Mouse (Mus musculus) neural tube, embryonic 11.5 days (tissue): ENCODE measurements around the gene Caap1. TPM values are rescaled to one million over a fixed set of nuclear protein-coding genes. Genes with fewer than 3 reads are reported as not detected.

Experiments
- ATAC-seq: fragments of 200-750 bp; cut with Nextera tagmentation; 2 replicates; pipeline ENCODE4 v1.8.0; 2017; ENCODE audit warnings: moderate number of reproducible peaks, mild to moderate bottlenecking, moderate TSS enrichment, moderate library complexity; ENCODE audit not compliant: insufficient read depth, low FRiP score, low TSS enrichment
- DNase-seq: peaks from one replicate; pipeline ENCODE4 v3.0.0-alpha.2; 2015; ENCODE audit warnings: low spot score
- H3K27ac ChIP-seq: fragments of 300-500 bp; sonication (generic); 2 replicates; pipeline ENCODE4 v1.5.1; 2014; ENCODE audit warnings: low read depth, mild to moderate bottlenecking, low read length
- H3K27me3 ChIP-seq: fragments of 300-500 bp; sonication (generic); 2 replicates; pipeline ENCODE4 v1.6.1; 2014; ENCODE audit warnings: mild to moderate bottlenecking, low read length, mixed read lengths; ENCODE audit not compliant: control insufficient read depth, insufficient read depth
- H3K36me3 ChIP-seq: fragments of 300-500 bp; sonication (generic); 2 replicates; pipeline ENCODE4 v1.6.1; 2014; ENCODE audit warnings: mild to moderate bottlenecking, low read length, moderate library complexity, mixed read lengths; ENCODE audit not compliant: control insufficient read depth, insufficient read depth
- H3K4me1 ChIP-seq: fragments of 300-500 bp; sonication (generic); 2 replicates; pipeline ENCODE4 v1.6.1; 2014; ENCODE audit warnings: low read length, mixed read lengths; ENCODE audit not compliant: control insufficient read depth, insufficient read depth
- H3K4me2 ChIP-seq: fragments of 300-500 bp; sonication (generic); 2 replicates; pipeline ENCODE4 v1.6.1; 2014; ENCODE audit warnings: low read depth, mild to moderate bottlenecking, moderate library complexity
- H3K4me3 ChIP-seq: fragments of 300-500 bp; sonication (generic); 2 replicates; pipeline ENCODE4 v1.5.1; 2014; ENCODE audit warnings: low read depth, low read length
- H3K9ac ChIP-seq: fragments of 300-500 bp; sonication (generic); 2 replicates; pipeline ENCODE4 v1.6.1; 2014; ENCODE audit warnings: mild to moderate bottlenecking, low read length
- H3K9me3 ChIP-seq: fragments of 300-500 bp; sonication (generic); 2 replicates; pipeline ENCODE4 v1.6.1; 2016; ENCODE audit warnings: low read length; ENCODE audit not compliant: control insufficient read depth
- WGBS: fragments of 180-500 bp; shearing (Covaris S2); extraction: QIAGEN DNeasy Blood & Tissue Kit; methylation state at CpG from one replicate; pipeline ENCODE4 v1.1.7; 2014; 5-methylcytosine and 5-hydroxymethylcytosine counted together
- polyA plus RNA-seq: library from polyadenylated mRNA; unstranded; fragments of >200 nt; fragmentation: Nextera tagmentation; extraction: Ambion mirVana; gene quantifications from 2 replicates; pipeline ENCODE4 v1.2.1, GENCODE M21; 2014

Caap1 gene
- polyA plus RNA-seq, 1 experiment from 2014 or later: 25.8 TPM

DNA sequence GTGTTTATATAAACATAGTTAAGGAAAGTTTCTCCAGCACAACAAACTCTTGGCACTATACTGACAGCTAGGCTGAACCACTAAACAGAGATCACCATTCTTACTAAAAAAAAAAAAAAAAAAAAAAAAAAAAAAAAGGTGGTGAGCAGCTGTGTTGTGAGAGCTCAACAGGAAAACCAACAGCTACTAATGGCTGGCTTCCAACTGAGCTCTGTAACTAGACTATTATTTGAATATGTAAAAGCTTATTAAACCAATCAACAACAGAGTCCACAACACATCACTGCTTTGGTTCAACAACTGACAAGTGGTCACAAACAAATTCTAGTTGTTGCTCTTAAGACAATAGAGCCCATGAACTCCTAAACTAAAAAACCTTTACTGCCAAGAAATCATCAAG, 23.4 kb downstream of the Caap1 start:
- Histone ChIP-seq H3K9ac (no peak overlapping the region), H3K4me1 (no peaks in the 10 kb centered on the region), H3K9me3 (no peaks in the 10 kb centered on the region), H3K4me2 (no peak overlapping the region), H3K36me3 (no peaks in the 10 kb centered on the region), H3K27me3 (no peaks in the 10 kb centered on the region), H3K27ac (no peak overlapping the region), H3K4me3 (no peak overlapping the region)
- DNase-seq: no peak
- ATAC-seq: no peak

DNA sequence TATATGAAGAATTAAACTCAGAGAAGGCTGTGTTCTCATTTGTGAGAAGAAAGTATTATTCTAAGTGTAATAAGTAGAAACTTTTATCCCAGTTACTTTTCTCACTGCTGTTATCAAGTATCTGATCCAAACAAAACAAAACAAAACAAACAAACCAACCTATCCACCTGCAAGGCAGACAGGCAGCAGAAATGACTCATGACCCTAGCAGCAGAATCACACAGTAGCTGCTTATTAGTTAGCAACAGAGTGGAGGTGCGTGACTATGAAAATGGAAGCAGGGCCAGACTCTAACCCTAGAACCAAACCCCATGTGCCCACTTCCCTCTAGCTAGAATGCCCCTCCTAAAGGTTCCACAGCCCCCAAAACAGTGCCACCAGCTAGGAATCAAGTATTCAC, 27.1 kb downstream of the Caap1 start:
- DNase-seq: no peak
- no peaks in the 10 kb centered on the region for H3K4me1 ChIP-seq
- H3K9me3 ChIP-seq: no peaks in the 10 kb centered on the region
- H3K27ac ChIP-seq: no peak overlapping the region
- no peak overlapping the region for H3K9ac ChIP-seq
- ATAC-seq: no peak
- no peak overlapping the region for H3K4me3 ChIP-seq
- H3K4me2 ChIP-seq: no peak overlapping the region
- H3K36me3 ChIP-seq: no peaks in the 10 kb centered on the region
- no peaks in the 10 kb centered on the region for H3K27me3 ChIP-seq
- WGBS: 90% methylated on average over 1 of the region's 1 CpGs

DNA sequence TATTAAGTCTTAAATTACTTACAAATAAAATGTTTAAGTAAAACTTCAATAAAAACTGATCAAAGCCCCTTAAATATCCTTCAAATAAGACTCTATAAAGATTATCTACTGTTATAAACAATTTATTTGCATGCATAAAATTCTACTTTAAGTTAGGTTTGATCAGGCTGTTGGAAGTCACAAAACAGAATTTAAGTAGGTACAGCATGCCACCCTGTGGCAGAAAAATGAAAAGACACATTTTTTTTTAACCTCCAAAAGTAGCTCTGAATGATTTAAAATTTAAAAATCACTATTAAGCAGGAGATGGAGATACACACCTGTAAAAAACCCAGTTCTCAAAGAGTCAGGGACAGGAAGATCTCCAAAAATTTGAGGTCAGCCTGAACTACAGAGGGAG, 33.3 kb downstream of the Caap1 start:
- H3K4me2 ChIP-seq: no peak overlapping the region
- no peaks in the 10 kb centered on the region for H3K9me3 ChIP-seq
- H3K27me3 ChIP-seq: no peaks in the 10 kb centered on the region
- no peak for DNase-seq
- no peak for ATAC-seq
- H3K4me1 ChIP-seq: no peaks in the 10 kb centered on the region
- no peak overlapping the region for H3K27ac ChIP-seq
- no peak overlapping the region for H3K4me3 ChIP-seq
- no peaks in the 10 kb centered on the region for H3K36me3 ChIP-seq
- no peak overlapping the region for H3K9ac ChIP-seq

DNA sequence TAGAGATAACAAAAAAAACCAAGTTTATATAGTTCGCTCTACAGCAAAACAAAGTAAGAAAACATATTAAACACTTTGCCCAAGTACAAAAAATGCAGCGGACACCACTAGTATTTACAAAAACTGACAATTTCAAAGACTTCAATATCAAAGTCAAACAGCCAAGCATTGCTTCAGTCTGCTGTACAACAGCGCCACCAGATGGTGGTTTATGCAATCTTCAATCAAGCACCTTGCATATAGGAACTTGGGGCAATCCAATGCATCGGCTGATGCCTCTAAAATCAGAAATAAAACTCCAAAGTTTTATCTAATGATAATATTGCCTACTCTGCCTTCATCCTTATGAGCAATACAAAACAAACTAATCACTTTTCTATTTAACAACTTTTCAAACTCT, 39.0 kb downstream of the Caap1 start:
- 68% methylated on average over 4 of the region's 4 CpGs for WGBS
- DNase-seq (peak; percentile 30), ATAC-seq (no peak)
- Histone ChIP-seq H3K4me3 (no peak overlapping the region), H3K9me3 (no peaks in the 10 kb centered on the region), H3K4me2 (no peak overlapping the region), H3K27ac (no peak overlapping the region), H3K4me1 (no peaks in the 10 kb centered on the region), H3K9ac (no peak overlapping the region), H3K27me3 (no peaks in the 10 kb centered on the region), H3K36me3 (no peaks in the 10 kb centered on the region)

DNA sequence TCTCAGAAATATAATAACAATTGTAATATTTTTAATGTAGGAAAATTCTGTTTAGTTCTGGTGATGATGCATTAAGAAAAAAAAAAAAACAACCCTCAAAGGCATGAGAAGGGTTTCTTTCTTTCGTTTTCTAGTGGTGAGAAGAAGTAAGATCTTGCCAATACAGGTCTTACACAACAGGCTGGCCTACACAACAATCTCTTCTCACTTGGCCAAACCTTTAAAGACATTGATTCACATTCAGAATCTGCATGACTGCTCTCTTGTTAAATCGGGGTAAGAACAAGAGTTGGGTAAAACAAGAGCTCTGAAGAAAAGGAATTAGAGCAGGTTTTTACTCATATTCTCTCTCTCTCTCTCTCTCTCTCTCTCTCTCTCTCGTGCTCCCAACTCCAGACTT, 41.2 kb downstream of the Caap1 start:
- whole genome bisulfite sequencing: 87% methylated on average over 3 of the region's 3 CpGs
- no peak for DNase-seq
- ATAC-seq: no peak
- no peaks in the 10 kb centered on the region for H3K4me1 ChIP-seq
- no peak overlapping the region for H3K4me3 ChIP-seq
- no peaks in the 10 kb centered on the region for H3K27me3 ChIP-seq
- H3K9ac ChIP-seq: no peak overlapping the region
- H3K4me2 ChIP-seq: no peak overlapping the region
- H3K36me3 ChIP-seq: no peaks in the 10 kb centered on the region
- no peak overlapping the region for H3K27ac ChIP-seq
- H3K9me3 ChIP-seq: no peaks in the 10 kb centered on the region

DNA sequence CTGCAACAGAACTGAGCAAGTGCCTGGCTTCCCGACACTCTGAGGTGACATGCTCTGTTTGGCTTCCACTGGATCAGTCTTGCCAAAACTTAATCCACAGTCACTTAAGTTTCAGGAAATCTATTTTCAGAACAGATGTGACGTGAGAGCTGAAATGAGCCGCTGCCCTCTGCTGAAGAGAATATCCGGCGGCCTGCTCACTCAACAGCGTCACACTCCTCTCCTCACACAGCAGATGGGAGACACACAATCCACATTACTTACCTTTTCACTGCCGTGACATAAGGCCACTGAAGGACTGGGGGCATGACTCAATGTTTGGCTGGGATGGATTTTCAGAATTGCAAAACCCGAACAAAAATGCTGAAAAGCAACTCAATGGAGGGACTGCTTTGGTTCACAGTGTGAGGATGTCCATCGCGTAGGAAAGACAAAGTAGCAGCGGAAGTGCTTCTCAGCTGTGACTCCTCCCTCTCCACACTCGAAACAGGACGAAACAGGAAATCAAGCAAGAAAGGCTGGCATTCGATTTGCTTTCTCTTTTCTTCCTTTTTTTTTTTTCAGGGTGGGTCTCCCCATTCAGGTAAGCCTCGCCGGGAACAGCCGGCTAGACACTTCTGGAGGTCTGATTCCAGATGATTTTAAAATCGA, 79.7 kb downstream of the Caap1 start:
- Histone ChIP-seq H3K4me3 (no peak overlapping the region), H3K36me3 (no peaks in the 10 kb centered on the region), H3K27me3 (no peaks in the 10 kb centered on the region), H3K4me2 (no peak overlapping the region), H3K4me1 (no peaks in the 10 kb centered on the region), H3K9me3 (no peaks in the 10 kb centered on the region), H3K9ac (no peak overlapping the region), H3K27ac (no peak overlapping the region)
- whole genome bisulfite sequencing: 85% methylated on average over 18 of the region's 18 CpGs
- no peak for DNase-seq
- no peak for ATAC-seq

DNA sequence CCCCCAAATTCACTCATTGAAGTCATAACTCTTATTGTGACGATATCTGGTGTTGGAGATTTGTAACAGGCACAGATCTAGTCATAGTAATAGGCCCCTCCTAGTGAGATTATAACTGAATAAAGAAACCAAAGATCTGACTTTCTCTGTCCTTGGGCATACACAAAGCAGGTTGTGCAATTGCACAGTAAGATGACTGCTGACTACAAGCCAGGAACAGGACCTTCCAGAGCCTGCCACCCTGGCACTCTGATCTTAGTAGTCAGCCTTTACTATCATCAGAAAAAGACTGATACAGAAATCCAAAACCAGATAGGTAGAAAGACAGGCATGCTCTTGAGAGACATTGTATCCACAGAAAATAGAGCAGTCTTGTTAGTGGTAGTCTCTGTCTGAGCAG, 83.3 kb downstream of the Caap1 start:
- H3K27ac ChIP-seq: no peak overlapping the region
- DNase-seq (no peak), ATAC-seq (no peak)
- H3K9ac ChIP-seq: no peak overlapping the region
- H3K4me2 ChIP-seq: no peak overlapping the region
- WGBS: 88% methylated on average over 1 of the region's 1 CpGs
- H3K27me3 ChIP-seq: no peaks in the 10 kb centered on the region
- no peak overlapping the region for H3K4me3 ChIP-seq
- H3K9me3 ChIP-seq: no peaks in the 10 kb centered on the region
- no peaks in the 10 kb centered on the region for H3K36me3 ChIP-seq
- no peaks in the 10 kb centered on the region for H3K4me1 ChIP-seq

DNA sequence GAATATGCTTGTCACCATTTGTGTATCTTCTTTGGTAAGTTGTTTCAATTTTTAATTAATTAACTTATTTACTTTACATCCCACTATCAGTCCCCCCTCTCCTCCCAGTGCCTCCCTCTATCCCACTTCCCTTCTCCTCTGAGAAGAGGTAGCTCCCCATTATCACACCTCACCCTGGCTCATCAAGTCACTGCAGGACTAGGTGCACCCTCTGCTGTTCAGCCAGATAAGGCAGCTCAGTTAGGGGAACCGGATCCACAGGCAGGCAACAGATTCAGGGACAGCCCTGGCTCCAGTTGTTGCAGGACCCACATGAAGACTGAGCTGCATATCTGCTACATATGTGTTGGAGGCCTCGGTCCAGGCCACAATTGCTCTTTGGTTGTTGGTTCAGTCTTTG, 97.2 kb downstream of the Caap1 start:
- DNase-seq (no peak), ATAC-seq (no peak)
- 93% methylated on average over 2 of the region's 2 CpGs for WGBS
- H3K4me3 ChIP-seq: no peak overlapping the region
- no peak overlapping the region for H3K4me2 ChIP-seq
- H3K27ac ChIP-seq: no peak overlapping the region
- H3K9ac ChIP-seq: no peak overlapping the region
- no peaks in the 10 kb centered on the region for H3K36me3 ChIP-seq
- no peaks in the 10 kb centered on the region for H3K9me3 ChIP-seq
- no peaks in the 10 kb centered on the region for H3K4me1 ChIP-seq
- H3K27me3 ChIP-seq: no peaks in the 10 kb centered on the region

DNA sequence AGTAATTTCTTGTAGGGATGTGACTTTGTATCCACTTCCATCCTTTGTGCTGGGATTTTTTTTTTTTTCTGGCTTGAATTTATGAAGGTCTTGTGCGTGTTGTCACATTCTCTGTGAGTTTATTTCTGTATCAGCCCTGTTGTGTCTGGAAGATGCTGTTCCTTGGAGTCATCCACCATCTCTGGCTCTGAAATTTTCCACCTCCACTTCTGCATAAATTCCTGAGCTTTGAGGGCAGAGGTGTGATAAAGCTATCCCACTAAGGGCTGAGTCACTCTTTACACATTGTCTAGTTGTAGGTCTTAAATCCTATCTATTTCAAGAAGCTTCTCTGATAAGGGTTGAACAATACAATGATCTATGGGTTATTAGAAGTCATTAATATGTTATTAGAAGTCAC, 101.7 kb downstream of the Caap1 start:
- H3K9me3 ChIP-seq: no peaks in the 10 kb centered on the region
- no peaks in the 10 kb centered on the region for H3K36me3 ChIP-seq
- no peak overlapping the region for H3K4me2 ChIP-seq
- H3K4me3 ChIP-seq: no peak overlapping the region
- no peaks in the 10 kb centered on the region for H3K27me3 ChIP-seq
- no peak overlapping the region for H3K9ac ChIP-seq
- H3K27ac ChIP-seq: no peak overlapping the region
- 90% methylated on average over 1 of the region's 1 CpGs for WGBS
- no peak for ATAC-seq
- no peak for DNase-seq
- H3K4me1 ChIP-seq: no peaks in the 10 kb centered on the region
